Mouse (Mus musculus): Measurements from ENCODE around the gene Kank2.
"Not testable (repeated sequence)": the region's sequence is repeated elsewhere in the genome, so short reads cannot be mapped to it uniquely, and the experiment has no call there.

Kank2 gene

DNA sequence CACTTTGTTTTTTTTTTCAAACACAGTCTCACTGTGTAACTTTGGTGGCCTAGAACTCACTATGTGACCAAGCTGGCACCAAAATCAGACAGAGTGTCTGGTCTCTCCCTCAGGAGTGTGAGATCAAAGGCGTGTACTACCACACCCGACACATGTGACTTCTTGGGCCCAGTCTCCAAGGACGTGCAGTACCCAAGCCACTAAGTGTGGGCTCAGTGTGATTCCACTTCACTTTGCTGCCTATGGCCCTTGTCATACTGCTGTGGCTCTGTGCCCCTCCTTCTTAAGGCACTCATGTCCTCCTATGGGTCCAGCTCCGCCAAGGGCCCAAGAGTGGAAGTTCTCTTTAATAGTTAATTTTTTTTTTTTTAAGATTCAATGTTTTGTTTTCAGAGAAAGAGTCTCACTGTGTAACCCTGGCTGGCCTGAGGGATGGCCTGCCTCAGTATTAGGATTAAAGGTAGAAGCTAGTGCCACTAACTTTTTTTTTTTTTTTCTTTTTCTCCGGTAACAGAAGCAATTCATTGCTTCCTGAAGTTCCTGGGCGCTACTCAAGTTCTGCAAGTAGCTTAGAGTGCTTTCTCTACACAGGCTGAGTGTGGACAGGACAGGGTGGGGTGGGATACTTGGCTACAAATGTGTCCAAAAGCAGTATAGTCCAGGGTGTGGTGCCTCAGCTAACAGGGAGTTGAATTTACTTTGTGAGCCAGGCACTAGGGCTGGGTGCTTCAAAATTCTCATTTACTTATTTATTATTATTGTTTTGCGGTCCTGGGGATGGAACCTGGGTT, 13.8 kb downstream of the Kank2 start:
- no peak for DNase-seq (ENCODE audit: low spot score)

DNA sequence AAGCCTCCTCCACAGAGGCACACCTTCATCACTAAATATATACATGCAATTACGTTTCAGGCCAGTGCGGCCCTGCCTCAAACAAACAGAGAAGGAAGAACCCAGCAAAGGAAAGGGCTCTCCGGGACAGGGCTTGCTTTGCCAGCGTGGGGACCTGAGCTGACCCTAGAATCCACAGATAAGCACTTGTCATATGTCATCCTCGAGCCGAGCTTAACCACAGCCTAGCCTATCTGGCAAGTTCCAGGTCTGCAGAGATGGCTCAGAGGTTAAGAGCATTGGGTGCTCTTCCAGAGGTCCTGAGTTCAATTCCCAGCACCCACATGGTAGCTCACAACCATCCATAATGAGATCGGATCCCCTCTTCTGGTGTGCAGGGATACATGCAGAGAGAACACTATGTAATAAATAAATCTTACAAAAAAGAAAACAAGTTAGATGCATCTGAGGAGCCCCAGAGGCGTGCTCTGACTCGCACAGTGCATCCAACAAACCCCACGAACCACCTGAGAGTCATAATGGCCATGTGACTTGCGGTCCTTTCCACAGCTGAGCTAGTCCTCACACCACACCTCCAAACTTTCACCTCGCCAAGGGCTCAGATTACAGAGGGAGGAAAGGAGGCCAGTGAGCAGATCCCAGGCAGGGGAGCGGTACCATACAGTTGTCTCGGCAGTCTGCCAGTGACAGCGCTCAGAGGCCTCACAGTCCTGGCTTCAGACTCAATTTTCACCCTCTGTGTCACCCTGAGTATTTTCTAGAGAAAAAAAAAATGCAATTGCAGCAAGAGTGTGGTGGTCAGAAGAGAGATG, 16.7 kb downstream of the Kank2 start:
- no peak for DNase-seq (ENCODE audit: low spot score)

DNA sequence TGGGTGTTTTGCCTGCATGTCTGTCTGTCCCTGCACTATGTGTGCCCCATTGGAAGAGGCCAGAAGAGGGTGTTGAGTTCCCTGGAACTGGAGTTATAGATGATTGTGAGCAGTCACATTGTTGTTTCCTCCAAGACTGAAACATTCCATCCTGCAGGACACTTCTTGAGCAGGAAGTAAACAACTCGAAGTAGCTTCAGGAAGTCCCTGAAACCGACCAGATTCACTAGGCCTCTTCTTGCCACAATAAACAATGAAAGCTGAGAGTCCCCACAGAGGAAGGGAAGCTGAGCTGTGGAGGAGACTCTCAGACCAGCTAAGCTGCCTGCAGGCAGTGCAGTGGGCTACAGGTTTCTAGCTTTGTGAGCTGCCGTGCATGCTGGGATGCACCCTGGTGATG, 20.8 kb downstream of the Kank2 start:
- no peak for DNase-seq (ENCODE audit: low spot score)

DNA sequence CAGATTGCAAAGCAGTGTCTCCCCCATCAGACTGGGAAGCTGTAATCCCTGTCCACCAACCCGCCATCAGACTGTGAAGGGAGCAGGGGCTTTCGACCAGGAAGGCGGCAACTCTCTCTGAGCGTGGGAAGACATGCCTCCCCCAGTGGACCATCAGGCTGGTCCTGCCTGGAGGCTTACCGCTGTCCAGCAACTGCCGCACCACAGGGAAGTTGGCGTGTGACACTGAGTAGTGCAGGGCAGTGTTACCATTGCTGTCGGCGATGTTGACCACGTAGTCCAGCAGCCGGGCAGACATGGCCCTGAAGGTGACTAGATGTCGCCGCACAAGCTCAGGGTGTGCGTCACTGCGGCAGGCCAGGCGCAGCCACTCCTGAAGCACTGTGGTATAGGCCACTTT, 24.2 kb downstream of the Kank2 start:
- no peak for DNase-seq (ENCODE audit: low spot score)

DNA sequence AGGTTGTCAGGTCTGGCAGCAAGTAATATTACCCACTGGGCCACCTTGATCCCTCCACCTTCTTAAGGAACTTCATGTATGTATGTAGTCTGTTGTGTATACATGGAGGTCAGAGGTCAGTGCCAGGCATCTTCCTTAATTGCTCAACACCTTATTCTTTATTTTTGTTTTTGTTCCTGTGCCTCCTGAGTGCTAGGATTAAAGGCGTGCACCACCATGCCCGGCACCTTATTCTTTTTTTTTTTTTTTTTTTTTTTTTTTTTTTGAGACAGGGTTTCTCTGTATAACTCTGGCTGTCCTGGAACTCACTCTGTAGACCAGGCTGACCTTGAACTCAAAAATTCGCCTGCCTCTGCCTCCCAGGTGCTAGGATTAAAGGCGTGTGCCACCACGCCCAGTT, 25.1 kb downstream of the Kank2 start:
- DNase-seq (ENCODE audit: low spot score): not testable (repeated sequence)

DNA sequence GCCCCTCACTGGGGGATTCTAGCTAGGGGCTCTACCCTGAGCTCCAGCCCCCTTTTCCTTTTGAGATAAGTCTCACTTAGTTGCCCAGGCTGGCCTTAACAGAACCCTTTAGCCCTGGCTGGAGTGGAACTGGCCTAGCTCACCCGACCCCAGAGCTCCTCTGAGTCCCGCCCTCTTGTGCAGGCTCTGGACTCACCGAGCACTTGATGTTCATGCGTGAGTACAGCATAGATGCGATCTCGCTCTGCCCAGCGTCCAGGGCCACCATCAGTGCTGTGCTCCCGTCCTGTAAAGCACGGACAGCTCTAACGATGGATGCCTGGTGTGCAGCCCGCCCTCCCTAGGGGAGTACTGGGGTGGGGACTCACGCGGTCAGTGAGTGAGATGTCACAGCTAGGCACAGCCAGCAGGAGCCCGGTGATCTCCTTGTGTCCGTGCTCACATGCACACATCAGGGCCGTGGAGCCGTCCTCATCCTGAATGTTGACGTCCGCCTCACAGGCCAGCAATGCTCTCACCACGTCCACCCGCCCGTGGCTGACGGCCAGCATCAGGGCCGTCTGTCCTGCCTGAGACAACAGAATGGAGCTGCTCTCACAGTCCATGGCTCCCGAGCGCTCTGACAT, 28.9 kb downstream of the Kank2 start:
- no peak for DNase-seq (ENCODE audit: low spot score)

DNA sequence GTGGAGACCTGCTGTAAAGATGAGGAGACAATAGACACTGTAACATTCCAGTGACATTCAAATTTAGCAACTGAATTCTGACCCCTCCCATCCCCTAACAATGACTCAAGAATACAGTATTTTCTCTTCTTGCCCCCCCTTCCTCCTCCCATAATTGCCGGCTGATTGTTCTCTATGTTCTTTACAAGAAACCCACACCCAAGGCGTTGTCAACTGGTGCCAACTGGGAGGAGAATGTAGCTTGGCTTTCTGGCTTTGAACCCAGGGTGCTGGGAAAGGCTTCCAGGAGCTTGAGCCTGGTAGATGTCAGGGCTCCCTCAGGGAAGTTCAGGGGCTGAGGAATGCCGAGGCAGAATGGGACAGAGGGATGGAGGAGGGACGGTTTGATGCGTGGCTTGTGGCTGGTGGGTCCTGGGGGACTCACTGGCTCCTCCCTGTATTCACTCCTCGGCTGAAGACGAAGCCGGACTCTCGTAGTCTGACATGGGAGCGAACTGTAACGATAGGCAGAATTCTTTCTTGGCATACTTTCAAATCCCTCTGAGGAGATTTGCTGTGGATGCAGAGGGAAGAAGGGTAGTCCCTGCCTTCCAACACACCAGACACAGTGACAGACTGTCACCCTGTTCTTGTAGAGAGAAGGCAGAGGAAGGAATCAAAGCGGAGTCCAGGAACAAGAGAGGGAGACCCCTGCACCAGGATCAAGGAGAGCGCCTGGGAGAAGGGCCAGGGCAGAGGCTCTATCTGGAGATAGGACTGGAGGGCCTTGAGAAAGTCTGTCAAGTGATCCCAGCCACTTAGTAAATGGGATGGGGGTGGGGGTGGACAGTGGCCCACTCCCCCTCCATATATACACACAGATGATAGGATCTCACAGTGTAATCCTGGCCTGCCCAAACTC, 29.8 kb downstream of the Kank2 start:
- no peak for DNase-seq (ENCODE audit: low spot score)

DNA sequence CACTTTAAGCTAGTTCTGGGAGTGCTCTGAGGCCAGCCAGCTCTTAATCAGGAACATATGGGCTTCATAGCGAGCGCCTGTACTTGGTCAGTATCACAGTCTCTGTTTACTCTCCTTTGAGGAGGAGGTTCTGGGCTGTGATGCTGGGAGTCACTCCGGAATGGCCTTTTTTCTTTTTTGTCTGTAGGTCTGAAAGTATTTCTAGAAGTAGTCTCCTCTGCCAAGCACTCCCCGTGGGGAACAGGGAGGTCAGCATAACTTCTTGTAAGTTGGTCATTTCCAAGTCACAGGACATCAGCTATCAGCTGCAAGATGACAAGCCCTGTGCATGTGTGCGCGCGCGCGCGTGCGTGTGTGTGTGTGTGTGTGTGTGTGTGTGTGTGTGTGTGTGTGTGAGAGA, 30.6 kb downstream of the Kank2 start:
- peak; percentile 70 for DNase-seq (ENCODE audit: low spot score)

DNA sequence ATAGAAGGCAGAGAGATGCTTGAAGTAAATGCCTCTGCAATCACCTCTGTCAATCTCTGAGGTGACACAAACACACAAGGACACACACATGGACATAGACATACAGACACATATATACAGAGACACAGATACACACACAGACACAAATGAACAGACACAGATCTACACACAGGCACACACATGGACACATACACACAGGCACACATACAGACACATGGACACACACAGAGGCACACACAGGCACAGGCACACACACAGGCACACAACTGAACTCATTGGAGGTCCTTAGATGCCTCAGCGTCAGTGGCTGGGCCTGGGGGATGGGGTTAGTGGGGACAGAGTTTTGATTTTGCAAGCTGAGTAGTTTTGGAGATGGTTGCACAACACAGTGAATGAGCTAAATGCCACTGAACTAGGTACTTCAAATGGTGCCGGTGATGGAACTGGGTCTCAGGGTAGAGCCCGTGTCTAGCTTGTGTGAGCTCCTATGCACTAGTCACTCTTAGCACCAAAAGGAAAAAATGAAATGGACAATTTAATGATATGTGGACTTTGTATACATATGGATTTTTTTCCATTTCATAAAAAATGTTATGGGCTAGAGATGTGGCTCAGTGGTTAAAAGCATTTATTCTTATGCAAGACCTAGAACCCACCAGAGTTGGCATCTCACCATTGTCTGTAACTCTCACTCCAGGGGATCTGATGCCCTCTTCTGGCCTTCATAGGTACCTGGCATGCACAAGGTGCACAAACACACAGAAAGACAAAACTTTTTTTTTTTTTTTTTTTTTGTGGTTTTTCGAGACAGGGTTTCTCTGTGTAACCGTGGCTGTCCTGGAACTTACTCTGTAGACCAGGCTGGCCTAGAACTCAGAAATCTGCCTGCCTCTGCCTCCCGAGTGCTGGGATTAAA, 34.2 kb downstream of the Kank2 start:
- no peak for DNase-seq (ENCODE audit: low spot score)

DNA sequence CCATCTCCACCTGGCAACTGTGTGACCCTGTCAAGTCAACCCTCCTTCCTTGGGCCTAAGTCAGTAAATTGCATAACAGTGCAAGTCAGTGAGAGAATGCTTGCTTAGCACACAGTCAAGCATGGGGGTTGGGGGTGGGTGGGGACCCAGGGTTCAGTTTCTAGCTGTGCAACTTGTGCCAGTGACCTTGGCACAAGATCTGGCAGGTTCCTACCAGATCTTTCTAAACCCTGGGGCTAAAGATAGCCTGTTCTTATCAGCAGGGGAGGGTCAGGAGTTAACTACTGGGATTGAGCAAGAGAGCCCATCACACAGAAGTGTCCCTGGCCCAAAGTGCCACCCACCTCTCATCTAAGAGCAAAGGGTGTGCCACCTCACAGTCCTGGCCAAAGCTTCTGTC, 36.4 kb downstream of the Kank2 start:
- no peak for DNase-seq (ENCODE audit: low spot score)

DNA sequence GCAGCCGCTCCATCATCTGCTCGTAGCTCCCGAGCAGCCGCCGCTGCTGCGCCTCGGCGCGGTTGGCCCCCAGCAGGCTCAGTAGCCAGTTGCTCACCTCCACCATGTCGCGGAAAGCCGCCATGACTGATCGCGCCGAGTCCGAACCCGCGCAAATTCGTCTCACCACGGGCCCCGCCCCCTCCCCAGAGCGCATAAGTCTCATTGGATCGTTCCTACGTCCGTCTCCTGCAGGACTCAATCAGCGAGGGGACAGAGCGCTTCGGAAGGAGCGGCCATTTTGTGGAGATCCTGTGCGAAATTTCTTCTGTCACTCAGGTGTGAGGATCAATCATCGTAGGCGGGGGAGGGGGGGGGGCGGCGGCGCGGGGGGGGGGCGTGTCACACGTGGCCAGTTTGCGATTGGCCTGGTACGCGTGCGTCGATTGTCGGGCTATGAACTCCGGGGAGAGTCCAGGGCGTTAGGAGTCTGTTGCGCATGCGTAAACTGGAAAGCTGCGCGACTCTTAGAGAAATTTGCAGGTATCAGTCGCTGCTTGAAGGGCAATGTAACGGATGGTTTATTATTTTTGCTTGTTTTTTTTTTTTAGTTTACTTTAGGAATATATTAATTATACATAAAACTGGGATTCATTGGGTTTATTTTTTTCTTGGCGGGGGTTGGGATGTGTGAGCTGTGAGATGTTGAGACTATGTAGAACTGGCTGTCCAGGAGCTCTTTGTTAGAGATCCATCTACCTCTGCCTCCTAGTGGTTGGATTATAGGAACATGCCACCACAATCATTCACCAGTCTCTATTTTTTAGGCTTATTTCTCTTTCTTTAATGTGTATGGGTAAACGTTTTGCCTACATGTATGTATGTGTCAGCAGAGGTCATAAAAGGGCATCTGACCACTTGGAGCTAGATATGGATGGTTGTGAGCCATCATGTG, 38.1 kb downstream of the Kank2 start, which contains the start of gene Spc24:
TSS of gene Spc24 (minus strand) at position 149 of the 934 bp plus-strand sequence.
- peak; percentile 100 for DNase-seq (ENCODE audit: low spot score)

DNA sequence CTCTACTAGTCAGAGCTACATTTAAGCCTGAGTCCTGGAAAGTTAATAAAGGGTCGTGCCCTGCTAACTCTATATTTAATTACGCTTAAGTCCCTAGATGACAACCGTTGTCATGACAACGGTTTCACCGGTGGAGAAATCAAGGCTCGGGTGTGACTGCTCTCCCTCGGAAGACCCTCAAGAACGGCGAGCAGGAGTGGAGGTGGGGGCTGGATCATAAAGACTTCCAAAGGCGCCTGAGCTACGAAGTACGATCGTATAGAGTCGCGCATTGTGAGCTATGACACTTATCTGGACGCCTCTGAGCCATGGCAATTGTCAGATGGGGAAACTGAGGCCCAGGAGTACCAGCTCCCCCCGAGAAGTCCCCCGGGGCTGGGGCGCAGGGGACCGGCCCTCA, 38.8 kb downstream of the Kank2 start:
- DNase-seq (ENCODE audit: low spot score): peak; percentile 54

DNA sequence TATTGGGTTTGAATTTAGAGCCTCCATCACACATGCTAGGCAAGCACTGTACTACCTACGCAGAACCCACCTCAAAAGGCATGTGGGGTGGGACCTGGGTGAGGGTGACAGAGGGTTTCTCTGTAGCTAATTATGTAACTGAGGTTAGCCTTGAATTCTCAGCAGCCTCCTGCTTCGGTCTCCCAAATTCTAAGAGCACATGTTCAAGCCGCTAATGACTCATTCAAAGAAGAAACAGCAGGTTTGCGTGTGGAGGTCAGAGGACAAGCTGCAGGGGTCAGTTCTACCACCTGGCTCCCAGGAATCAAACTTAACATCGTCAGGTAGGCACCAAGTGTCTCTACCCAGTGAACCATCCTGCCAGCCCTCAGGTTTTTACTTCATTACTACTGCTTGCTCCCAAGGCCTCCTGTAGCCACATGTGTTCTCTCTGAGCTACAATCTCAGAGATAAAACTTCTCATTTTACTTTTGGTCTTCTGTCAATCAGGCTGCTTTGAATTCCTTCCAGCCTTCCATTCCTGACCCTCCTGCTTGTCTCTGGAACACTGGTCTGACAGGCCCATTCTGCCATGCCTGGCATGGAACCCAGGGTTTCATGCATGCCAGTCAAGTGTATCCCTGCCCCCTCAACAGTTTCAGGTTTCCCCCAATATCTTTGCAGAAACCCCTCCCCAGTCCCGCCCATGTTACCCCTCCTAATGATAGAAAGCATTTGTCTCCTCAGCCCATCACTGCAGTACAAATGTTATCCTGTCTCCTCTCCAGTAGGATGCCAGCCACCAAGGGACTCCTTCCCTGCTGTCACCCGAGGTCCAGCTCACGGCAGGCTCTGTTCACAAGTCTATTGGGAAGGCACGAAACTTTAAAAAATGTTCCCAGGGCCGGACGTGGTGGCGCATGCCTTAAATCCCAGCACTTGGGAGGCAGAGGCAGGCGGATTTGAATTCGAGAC, 39.7 kb downstream of the Kank2 start:
- DNase-seq (ENCODE audit: low spot score): no peak

DNA sequence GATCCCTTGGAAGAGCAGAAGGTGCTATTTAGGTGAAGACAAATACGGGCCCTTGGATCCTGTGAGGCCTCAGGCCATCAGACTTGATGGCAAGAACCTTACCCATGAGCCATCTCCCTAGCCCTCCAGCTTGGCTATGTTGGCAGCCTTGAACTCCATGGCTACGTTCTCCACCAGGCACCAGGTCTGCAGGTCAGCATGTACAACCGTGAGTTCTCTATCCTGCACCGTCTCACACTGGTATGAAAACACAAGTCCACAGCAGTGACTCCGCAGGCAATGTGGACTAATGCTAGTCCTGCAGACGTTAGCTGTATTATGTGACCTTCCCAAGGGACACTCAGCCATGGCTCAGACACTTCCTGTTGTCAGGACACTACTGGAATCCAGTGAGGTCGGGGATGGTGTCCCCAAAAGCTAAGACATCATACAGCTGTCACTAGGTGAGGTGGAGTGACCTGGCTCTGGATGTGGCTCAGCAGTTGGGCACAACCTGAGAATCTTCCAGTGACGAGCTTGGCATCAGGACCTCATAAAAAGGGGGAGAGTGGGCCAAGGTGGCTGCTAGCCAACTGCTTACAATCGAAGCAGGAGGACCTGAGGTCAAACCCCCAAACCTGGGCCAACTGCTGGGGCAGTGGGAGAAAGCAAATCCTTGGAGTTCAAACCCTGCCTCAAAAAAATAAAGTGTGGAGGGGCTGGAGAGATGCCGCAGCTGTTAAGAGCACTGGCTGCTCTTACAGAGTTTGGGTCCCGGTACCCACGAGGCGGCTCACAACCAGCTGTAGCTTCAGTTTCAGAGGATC, 43.8 kb downstream of the Kank2 start:
- no peak for DNase-seq (ENCODE audit: low spot score)

DNA sequence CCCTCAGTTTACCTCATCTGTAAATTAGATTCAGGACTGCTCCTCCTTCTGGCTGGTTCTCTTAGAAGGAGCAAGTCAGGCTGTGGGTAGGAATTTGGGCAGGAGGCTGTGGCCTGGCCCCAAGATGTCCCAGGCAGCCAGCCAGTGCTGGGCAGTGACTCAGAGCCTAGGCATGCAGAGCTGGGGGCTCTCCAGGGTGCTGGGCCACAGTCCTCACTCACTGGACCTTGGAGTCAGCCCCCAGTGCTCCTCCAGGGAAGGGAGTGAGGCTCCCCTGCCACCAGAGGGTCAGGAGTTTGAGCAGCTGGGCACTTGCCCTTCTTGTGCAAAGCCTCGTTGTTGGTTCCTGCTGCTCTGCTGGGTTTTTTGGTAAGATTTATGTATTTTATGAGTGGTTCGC, 44.5 kb downstream of the Kank2 start:
- no peak for DNase-seq (ENCODE audit: low spot score)

DNA sequence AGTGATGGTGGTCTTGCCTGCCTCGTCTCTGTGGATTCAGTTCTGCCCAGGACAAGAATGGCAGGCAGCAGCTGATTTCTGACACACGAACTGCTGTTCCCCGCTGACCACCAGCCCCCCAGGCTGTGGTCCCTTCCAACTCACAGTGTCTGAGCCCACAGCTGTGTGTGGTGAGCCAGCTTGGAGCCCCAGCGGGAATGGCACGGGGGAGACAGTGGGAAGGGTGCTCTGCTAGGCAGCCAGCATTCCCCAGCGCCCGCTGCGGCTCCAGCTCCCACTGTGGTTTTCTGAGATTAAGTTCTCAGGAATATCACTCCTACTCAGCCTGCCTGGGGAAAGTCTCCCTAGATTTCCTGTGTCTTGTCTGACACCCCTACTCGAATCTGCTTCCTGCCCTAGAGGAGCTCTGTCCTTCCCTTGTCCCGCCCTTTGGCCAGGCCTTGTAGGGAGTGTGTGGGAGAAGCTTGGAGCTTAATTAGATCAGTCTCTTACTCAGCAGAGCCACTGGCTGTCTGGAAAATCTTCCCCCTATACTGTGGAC, 46.2 kb downstream of the Kank2 start:
- no peak for DNase-seq (ENCODE audit: low spot score)

DNA sequence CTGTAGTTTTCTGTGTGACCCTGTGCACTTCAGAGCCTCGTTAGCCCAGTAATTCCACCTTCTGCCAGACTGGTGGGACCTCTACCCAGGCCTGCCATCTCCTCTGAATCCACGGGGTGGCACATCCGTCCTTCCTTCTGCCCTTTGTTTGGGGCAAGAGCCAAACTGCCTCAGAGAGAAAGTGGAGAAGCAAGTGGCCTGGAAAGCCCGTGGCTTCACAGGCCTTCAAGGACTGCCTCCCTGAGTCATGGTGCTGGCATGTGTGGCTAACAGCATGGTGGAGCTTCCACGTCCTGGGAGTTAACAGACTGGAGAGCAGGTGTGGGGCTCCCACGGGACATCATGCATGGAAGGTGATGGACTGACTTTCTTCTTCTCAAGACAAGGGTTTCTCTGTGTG, 47.2 kb downstream of the Kank2 start:
- no peak for DNase-seq (ENCODE audit: low spot score)

Data from embryo, embryonic 10.5 days (tissue).